Mouse (Mus musculus) kidney, embryonic 15.5 days (tissue): ENCODE measurements around the gene Ugt1a10. TPM values are rescaled to one million over a fixed set of nuclear protein-coding genes. Genes with fewer than 3 reads are reported as not detected.
"Not testable (repeated sequence)": the region's sequence is repeated elsewhere in the genome, so short reads cannot be mapped to it uniquely, and the experiment has no call there.

ENCODE experiments used
- ATAC-seq: fragments of 200-750 bp; cut with Nextera tagmentation; replicated peaks from 2 replicates; pipeline ENCODE4 v1.8.0; 2017; ENCODE audit warnings: moderate TSS enrichment; ENCODE audit not compliant: low FRiP score
- H3K27ac ChIP-seq: fragments of 300-500 bp; sonication (generic); 2 replicates; pipeline ENCODE4 v1.5.1; 2015; ENCODE audit warnings: mild to moderate bottlenecking, inconsistent platforms
- H3K27me3 ChIP-seq: fragments of 300-500 bp; sonication (generic); 2 replicates; pipeline ENCODE4 v1.6.1; 2015; ENCODE audit warnings: inconsistent platforms
- H3K36me3 ChIP-seq: fragments of 300-500 bp; sonication (generic); 2 replicates; pipeline ENCODE4 v1.6.1; 2015; ENCODE audit warnings: inconsistent platforms
- H3K4me1 ChIP-seq: fragments of 300-500 bp; sonication (generic); 2 replicates; pipeline ENCODE4 v1.6.1; 2015; ENCODE audit warnings: inconsistent platforms
- H3K4me2 ChIP-seq: fragments of 300-500 bp; sonication (generic); 2 replicates; pipeline ENCODE4 v1.6.1; 2015; ENCODE audit warnings: moderate library complexity, mild to moderate bottlenecking, inconsistent platforms
- H3K4me3 ChIP-seq: fragments of 300-500 bp; sonication (generic); replicated peaks from 2 replicates; pipeline ENCODE4 v1.5.1; 2015; ENCODE audit warnings: mild to moderate bottlenecking, inconsistent platforms
- H3K9ac ChIP-seq: fragments of 300-500 bp; sonication (generic); 2 replicates; pipeline ENCODE4 v1.6.1; 2015; ENCODE audit warnings: mild to moderate bottlenecking, inconsistent platforms
- H3K9me3 ChIP-seq: fragments of 300-500 bp; sonication (generic); replicated peaks from 2 replicates; pipeline ENCODE4 v1.6.1; 2016; ENCODE audit warnings: inconsistent platforms
- WGBS: fragments of 180-500 bp; shearing (Covaris S2); methylation state at CpG from one replicate; pipeline ENCODE4 v1.1.7; 2015; ENCODE audit warnings: mixed read lengths; 5-methylcytosine and 5-hydroxymethylcytosine counted together
- polyA plus RNA-seq: library from polyadenylated mRNA; unstranded; fragments of >200 nt; fragmentation: Nextera tagmentation; extraction: Ambion mirVana; gene quantifications from 2 replicates; pipeline ENCODE4 v1.2.1, GENCODE M21; 2015

Ugt1a10 gene
- polyA plus RNA-seq, 1 experiment from 2014 or later, result 17.5 TPM

DNA sequence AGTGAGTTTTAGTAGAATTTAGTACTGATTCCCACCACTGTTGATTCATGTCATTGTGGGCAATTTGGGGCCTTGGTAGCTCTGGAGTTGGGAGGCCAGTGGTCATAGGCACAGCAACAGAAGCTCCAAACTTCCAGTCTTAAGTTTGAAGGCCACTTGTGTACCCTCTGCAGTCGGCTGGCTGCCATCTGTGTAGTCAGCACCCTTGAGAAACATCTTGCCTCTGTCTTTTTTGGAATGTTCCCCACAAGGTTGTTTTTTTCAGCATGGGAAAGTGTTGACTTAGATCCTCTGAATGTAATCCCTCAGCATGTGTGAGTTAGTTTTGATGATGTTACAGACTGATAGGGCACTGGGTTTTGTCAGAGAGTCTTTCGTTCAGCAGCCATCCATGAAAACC is 44.5 kb downstream of the Ugt1a10 start:
- not testable (repeated sequence) for H3K4me2 ChIP-seq, H3K36me3 ChIP-seq, ATAC-seq, H3K9me3 ChIP-seq, H3K4me3 ChIP-seq, H3K27ac ChIP-seq, H3K9ac ChIP-seq, H3K27me3 ChIP-seq
- peaks cover 10% of the 10 kb centered on the region for H3K4me1 ChIP-seq
- 88% methylated on average over 2 of the region's 2 CpGs for WGBS

DNA sequence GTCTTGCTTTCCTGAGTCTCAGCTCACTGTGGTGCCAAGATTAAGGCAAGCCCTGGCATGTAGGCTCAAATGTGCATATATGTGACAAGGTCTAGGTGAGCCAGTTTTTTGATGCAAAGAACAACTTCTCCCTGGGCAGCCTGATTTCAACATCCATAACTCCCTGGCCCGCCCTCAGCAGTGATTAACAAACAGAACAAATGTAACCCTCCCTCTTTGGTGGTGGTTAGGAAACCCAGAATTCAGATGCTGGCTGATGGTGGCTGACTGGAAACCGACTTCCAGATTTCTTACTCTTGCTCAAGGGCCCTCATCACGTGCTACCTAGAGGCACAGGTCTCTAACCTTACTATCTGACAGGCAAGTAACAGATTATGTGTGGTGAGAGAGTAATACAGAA is 47.8 kb downstream of the Ugt1a10 start, which contains the start of gene Ugt1a6b:
TSS of gene Ugt1a6b (plus strand) at position 234 of the 400 bp plus-strand sequence.
- not testable (repeated sequence) for ATAC-seq, H3K9me3 ChIP-seq
- 73% methylated on average over 3 of the region's 3 CpGs for WGBS

GRCm38 (mm10) chr1:88103697-88104468 is 48.7 kb downstream of the Ugt1a10 start:
- ATAC-seq, H3K4me1 ChIP-seq, H3K9ac ChIP-seq, H3K27me3 ChIP-seq, H3K9me3 ChIP-seq, H3K4me2 ChIP-seq, H3K36me3 ChIP-seq, H3K4me3 ChIP-seq, H3K27ac ChIP-seq: not testable (repeated sequence)
- 70% methylated on average over 4 of the region's 5 CpGs for WGBS

More for the DNA sequence above, 47.8 kb downstream of the Ugt1a10 start, which contains the start of gene Ugt1a6b:
- H3K27me3 ChIP-seq, H3K4me1 ChIP-seq, H3K36me3 ChIP-seq, H3K9ac ChIP-seq, H3K4me2 ChIP-seq, H3K27ac ChIP-seq, H3K4me3 ChIP-seq: not testable (repeated sequence)

- Histone ChIP-seq H3K36me3 (no peaks in the 10 kb centered on the region), H3K9ac (no peak overlapping the region), H3K27ac (no peak overlapping the region), H3K4me1 (no peaks in the 10 kb centered on the region), H3K9me3 (no peaks in the 10 kb centered on the region), H3K27me3 (no peaks in the 10 kb centered on the region), H3K4me3 (no peak overlapping the region), H3K4me2 (no peak overlapping the region)
- WGBS, result 96% methylated on average over 1 of the region's 1 CpGs
- ATAC-seq, result no peak
Measured at GRCm38 (mm10) chr1:88104667-88105430, 49.7 kb downstream of the Ugt1a10 start.

- no peaks in the 10 kb centered on the region for H3K9me3 ChIP-seq
- H3K36me3 ChIP-seq, result no peaks in the 10 kb centered on the region
- no peak overlapping the region for H3K9ac ChIP-seq
- no peak overlapping the region for H3K4me2 ChIP-seq
- ATAC-seq, result no peak
- WGBS, result 40% methylated on average over 2 of the region's 2 CpGs
- no peaks in the 10 kb centered on the region for H3K4me1 ChIP-seq
- H3K4me3 ChIP-seq, result no peak overlapping the region
- no peaks in the 10 kb centered on the region for H3K27me3 ChIP-seq
- no peak overlapping the region for H3K27ac ChIP-seq
Measured at GRCm38 (mm10) chr1:88105656-88106055, 50.5 kb downstream of the Ugt1a10 start.

GRCm38 (mm10) chr1:88109027-88109557 is 53.9 kb downstream of the Ugt1a10 start:
- 67% methylated on average over 2 of the region's 2 CpGs for WGBS
- H3K4me3 ChIP-seq, H3K4me2 ChIP-seq, H3K27ac ChIP-seq, H3K9ac ChIP-seq, H3K9me3 ChIP-seq, H3K36me3 ChIP-seq, H3K27me3 ChIP-seq, H3K4me1 ChIP-seq: not testable (repeated sequence)
- ATAC-seq, result peak; percentile 90

DNA sequence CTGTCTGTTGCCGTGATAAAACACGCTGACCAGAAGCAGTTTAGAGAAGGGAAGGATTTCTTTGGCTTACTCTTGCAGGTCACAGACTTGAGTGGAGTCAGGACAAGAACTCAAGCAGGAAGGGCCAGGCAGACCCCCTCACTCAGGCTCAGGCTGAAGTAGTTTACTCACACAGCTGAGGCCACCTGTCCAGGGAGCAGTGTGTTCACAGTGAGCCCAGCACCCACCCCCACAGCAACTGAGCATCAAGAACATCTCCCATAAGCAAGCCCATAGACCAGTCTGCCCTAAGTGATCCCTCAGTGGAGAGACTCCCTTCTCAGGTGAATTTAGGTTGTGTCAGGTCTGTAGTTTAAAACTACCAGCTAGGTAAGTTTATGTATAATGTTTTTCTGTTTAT is 54.4 kb downstream of the Ugt1a10 start:
- 67% methylated on average over 2 of the region's 2 CpGs for WGBS
- not testable (repeated sequence) for H3K36me3 ChIP-seq, H3K4me3 ChIP-seq, H3K4me1 ChIP-seq, H3K9me3 ChIP-seq, H3K27me3 ChIP-seq, H3K4me2 ChIP-seq, H3K27ac ChIP-seq, ATAC-seq, H3K9ac ChIP-seq

DNA sequence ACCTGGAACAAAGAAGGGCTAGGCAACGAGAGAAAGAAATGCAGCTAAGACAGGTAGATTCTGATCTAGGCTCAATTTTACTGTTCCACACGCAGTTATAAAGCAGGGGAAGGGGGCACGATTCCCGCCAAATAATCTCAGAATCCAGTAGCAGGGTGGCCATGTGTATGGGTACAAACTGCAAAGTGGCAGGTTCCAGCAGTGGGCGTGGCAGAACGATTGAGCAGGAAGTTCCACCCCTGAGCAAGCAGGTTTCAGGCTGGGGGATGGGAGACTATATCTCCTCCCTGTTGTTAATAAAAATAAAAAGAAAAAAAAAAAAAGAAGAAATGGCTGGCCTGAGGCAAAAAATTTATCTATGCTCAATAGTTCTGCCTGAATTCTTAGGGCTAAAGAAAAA is 57.6 kb downstream of the Ugt1a10 start:
- not testable (repeated sequence) for H3K9ac ChIP-seq, H3K27ac ChIP-seq, H3K4me3 ChIP-seq, H3K27me3 ChIP-seq, H3K4me1 ChIP-seq, H3K36me3 ChIP-seq, ATAC-seq, H3K4me2 ChIP-seq, H3K9me3 ChIP-seq
- 93% methylated on average over 6 of the region's 6 CpGs for WGBS

DNA sequence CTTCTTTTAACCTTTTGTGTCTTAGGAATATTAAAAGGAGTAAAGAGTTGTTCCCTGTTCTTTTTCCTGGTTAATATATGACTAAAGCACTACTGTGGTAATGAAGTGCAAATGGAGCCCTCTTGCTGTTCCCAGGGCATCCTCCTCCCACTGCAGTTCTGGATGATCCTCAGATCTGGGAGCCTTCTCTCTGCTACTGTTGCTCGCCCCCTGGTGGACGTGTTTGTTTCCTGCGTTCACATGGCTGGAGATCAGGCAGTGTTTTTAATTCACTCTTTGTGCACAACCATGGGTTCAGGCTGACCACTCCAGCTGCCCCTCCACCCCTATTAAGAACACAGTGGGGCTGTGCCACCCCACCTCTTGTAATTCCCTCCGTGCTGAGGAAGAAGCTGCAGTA is 65.4 kb downstream of the Ugt1a10 start:
- H3K9ac ChIP-seq, H3K9me3 ChIP-seq, H3K36me3 ChIP-seq, H3K4me2 ChIP-seq, H3K4me3 ChIP-seq, H3K27ac ChIP-seq, H3K27me3 ChIP-seq, H3K4me1 ChIP-seq: not testable (repeated sequence)
- peak; percentile 56; the same call in 1 of the 2 replicates for ATAC-seq
- 13% methylated on average over 4 of the region's 4 CpGs for WGBS

DNA sequence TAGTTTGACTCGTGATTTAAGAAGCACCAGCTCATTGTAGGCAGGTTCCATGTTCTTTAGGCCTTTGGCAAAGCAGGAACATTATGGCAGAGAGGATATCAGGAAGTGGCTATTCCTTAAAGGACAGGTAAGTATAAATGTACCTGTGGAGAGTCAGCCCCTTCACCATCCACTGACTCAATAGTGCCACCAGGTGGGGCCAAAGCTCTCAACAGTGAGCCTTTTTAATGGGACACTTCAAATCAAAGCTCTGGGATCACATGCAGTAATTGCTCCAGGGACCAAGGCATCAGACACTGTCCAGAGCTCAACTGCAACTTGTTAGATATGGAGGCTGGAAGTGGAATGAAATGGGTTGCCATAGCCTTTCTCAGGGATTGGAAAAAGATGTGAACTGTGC is 66.3 kb downstream of the Ugt1a10 start:
- H3K4me3 ChIP-seq, H3K9ac ChIP-seq, H3K4me1 ChIP-seq, H3K4me2 ChIP-seq, H3K27ac ChIP-seq, H3K36me3 ChIP-seq, H3K9me3 ChIP-seq, ATAC-seq, H3K27me3 ChIP-seq: not testable (repeated sequence)
- no CpG with 5 or more reads among the region's 1 CpGs for WGBS

- H3K4me3 ChIP-seq, H3K27ac ChIP-seq, H3K4me2 ChIP-seq, ATAC-seq, H3K36me3 ChIP-seq, H3K4me1 ChIP-seq, H3K27me3 ChIP-seq, H3K9ac ChIP-seq, H3K9me3 ChIP-seq: not testable (repeated sequence)
- WGBS, result 81% methylated on average over 4 of the region's 4 CpGs
Measured at GRCm38 (mm10) chr1:88125827-88126360, 70.7 kb downstream of the Ugt1a10 start.

DNA sequence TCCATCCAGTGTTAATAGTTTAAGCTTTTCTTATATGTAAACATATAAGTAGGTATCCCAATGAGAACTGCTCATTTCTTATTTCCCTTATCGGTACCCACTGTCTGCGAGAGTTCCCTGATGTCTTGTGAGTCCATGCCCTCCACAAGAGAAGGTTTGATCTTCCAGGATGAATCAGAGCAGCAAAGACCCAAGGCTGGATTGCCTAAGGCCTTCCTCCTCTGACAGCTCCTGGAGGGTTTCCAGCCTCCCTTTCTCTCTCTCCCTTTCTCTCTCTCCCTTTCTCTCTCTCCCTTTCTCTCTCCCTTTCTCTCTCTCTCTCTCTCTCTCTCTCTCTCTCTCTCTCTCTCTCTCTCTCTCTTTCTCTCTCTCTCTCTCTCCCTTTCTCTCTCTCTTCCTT is 73.9 kb downstream of the Ugt1a10 start:
- not testable (repeated sequence) for H3K9ac ChIP-seq, H3K27me3 ChIP-seq, H3K4me3 ChIP-seq, ATAC-seq, H3K27ac ChIP-seq, H3K9me3 ChIP-seq, H3K36me3 ChIP-seq, H3K4me1 ChIP-seq, H3K4me2 ChIP-seq
- 93% methylated on average over 2 of the region's 2 CpGs for WGBS
